Mouse (Mus musculus) liver, adult (tissue): Measurements from ENCODE around the gene Smap1.

ENCODE experiments used
- GATA4 ChIP-seq: IDR thresholded peaks from 2 replicates; pipeline ENCODE4 v1.6.1; 2014; ENCODE audit warnings: mild to moderate bottlenecking, low read length; ENCODE audit not compliant: insufficient replicate concordance

Smap1 gene

GRCm38 (mm10) chr1:23921711-23922529 lies at the start of gene Smap1:
Smap1 (minus strand) TSS chr1:23922317.
- TF ChIP-seq GATA4 = peak; percentile 45; the same call in 1 of the 2 replicates

GRCm38 (mm10) chr1:23968027-23968725 lies 46.1 kb upstream of the Smap1 start:
- TF ChIP-seq GATA4 = no peak

GRCm38 (mm10) chr1:23966226-23966625 lies 44.1 kb upstream of the Smap1 start:
- no peak for TF ChIP-seq GATA4

- TF ChIP-seq GATA4 = no peak
These were observed 37.3 kb upstream of the Smap1 start for GRCm38 (mm10) chr1:23959415-23959732.

GRCm38 (mm10) chr1:23958668-23959414 lies 36.7 kb upstream of the Smap1 start:
- no peak for TF ChIP-seq GATA4

- no peak for TF ChIP-seq GATA4
These were observed 36.0 kb upstream of the Smap1 start for GRCm38 (mm10) chr1:23958101-23958500.

GRCm38 (mm10) chr1:23955539-23955938 lies 33.4 kb upstream of the Smap1 start:
- no peak for TF ChIP-seq GATA4

GRCm38 (mm10) chr1:23953921-23954320 lies 31.8 kb upstream of the Smap1 start:
- no peak for TF ChIP-seq GATA4

GRCm38 (mm10) chr1:23948778-23949699 lies 26.9 kb upstream of the Smap1 start:
- TF ChIP-seq GATA4 = no peak

- no peak for TF ChIP-seq GATA4
These were observed 26.2 kb upstream of the Smap1 start for GRCm38 (mm10) chr1:23948290-23948689.

- no peak for TF ChIP-seq GATA4
These were observed 22.0 kb upstream of the Smap1 start for GRCm38 (mm10) chr1:23944076-23944475.

- TF ChIP-seq GATA4 = no peak
These were observed 21.2 kb upstream of the Smap1 start for GRCm38 (mm10) chr1:23943146-23943940.

GRCm38 (mm10) chr1:23935408-23935762 lies 13.3 kb upstream of the Smap1 start:
- no peak for TF ChIP-seq GATA4

- TF ChIP-seq GATA4 = no peak
These were observed 12.7 kb upstream of the Smap1 start for GRCm38 (mm10) chr1:23934669-23935407.

- no peak for TF ChIP-seq GATA4
These were observed 7.3 kb upstream of the Smap1 start for GRCm38 (mm10) chr1:23929410-23929809.
